Mouse (Mus musculus): Measurements from ENCODE around the gene Olfr448. TPM values are rescaled to one million over a fixed set of nuclear protein-coding genes. Genes with fewer than 3 reads are reported as not detected.

Gene Olfr448
- polyA plus RNA-seq (2016; fragmentation: Nextera tagmentation; extraction: Ambion mirVana) = not detected in 2 replicates

DNA sequence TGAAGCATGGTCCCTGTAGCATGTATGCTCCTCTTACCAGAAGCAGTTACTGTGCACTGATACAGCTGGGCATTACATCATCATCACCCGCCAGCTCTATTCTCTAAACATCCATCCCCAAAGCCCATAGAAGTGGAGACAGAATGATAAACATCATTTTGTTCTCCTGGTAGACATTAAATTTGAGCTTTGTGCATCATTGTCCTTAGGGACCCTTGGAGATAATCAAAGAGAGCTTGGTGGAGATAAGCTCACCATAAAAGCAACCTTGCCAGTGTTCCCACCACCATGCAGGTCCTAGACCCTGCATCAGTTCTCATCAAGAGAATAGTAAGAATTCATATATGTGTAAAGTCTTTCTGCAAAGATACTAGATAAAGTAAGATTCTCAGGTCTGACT, at the start of gene Olfr448:
Gene Olfr448 (plus strand): TSS at position 301 of the 400 bp plus-strand sequence.
- DNase-seq (ENCODE audit: low spot score) = no peak
- Histone ChIP-seq H3K27me3 (ENCODE audit: low read depth, poor library complexity, severe bottlenecking) (no peaks in the 10 kb centered on the region), H3K27ac (no peak within 1 kb of the TSS), H3K9me3 (replicated peaks) (no peaks in the 10 kb centered on the region), H3K4me3 (no peak within 1 kb of the TSS), H3K4me1 (no peaks in the 10 kb centered on the region), H3K36me3 (no peaks in the 10 kb centered on the region)
- WGBS = 88% methylated on average over 1 of the region's 1 CpGs

DNA sequence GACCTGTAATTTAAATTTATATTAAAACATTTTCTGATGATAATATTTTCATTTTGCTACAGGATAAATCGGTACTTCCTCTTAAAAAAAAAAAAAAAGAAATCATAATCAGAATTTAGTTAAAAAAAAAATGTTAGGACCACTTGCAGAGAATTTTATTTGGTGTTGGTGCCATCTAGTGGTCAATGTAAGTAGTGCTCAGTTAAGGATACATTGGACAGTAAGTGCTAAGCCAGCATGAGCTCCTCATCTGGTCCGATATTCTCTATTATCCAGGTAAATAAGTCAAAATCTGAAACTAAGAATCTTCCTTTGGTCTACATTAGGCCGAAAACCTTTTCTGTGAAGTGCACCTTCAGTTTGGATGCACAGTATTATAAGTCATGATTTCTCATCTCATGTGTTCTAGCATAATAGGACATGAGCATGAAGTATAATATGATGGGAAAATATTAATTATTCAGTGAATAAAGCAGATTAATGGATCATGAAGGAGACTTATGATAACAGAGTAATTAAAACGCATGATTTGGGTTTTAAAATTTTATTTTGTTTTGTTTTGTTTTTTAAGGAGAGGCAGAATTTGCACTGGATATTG, 29.9 kb upstream of the Olfr448 start:
- Histone ChIP-seq H3K27ac (no peak overlapping the region), H3K36me3 (no peaks in the 10 kb centered on the region), H3K4me3 (no peak overlapping the region), H3K27me3 (ENCODE audit: low read depth, poor library complexity, severe bottlenecking) (no peaks in the 10 kb centered on the region), H3K9me3 (replicated peaks) (no peaks in the 10 kb centered on the region), H3K4me1 (no peaks in the 10 kb centered on the region)
- DNase-seq (ENCODE audit: low spot score) = no peak
- 16% methylated on average over 4 of the region's 4 CpGs for WGBS

DNA sequence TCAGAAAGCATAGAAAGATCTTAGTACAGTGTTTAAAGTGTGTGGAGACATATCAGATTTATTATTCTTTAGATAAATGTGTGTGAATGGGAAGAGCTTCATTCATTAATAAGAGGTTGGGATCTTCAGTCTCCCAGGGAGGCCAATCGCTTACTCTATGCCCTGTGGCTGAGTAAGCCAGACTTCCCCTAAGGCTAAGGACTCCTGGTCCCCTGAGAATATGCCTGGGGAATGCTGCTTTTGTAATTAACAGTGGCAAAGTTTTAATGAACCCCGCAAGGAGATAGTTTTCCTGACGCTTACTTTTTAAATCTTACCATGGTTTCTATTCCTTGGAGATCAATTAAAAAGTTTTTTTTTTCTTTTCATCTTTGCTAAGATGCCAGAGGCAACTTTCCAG, 20.5 kb upstream of the Olfr448 start:
- Histone ChIP-seq H3K9me3 (replicated peaks) (no peaks in the 10 kb centered on the region), H3K27ac (no peak overlapping the region), H3K4me3 (no peak overlapping the region), H3K27me3 (ENCODE audit: low read depth, poor library complexity, severe bottlenecking) (no peaks in the 10 kb centered on the region), H3K36me3 (no peaks in the 10 kb centered on the region), H3K4me1 (no peaks in the 10 kb centered on the region)
- no peak for DNase-seq (ENCODE audit: low spot score)
- WGBS = 81% methylated on average over 3 of the region's 3 CpGs

DNA sequence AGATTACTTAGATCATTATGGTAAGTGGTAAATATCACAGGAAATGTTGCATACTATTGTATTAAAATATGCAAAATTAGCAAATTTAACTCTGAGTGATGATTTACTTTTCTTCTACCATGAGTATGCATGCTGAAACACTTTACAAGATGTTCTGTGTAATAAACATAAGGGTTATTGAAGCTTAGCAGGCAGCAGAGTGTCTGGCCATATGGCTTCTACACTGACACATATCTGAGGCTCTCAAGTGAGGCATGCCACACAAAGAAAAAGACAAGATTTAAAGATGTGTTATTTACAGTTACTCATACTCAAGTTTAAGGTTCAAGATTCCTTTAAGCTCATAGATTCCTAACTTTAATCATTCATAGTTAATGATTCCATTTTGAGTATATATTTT, 13.9 kb upstream of the Olfr448 start:
- Histone ChIP-seq H3K36me3 (no peaks in the 10 kb centered on the region), H3K9me3 (replicated peaks) (no peaks in the 10 kb centered on the region), H3K4me3 (no peak overlapping the region), H3K27ac (no peak overlapping the region), H3K27me3 (ENCODE audit: low read depth, poor library complexity, severe bottlenecking) (no peaks in the 10 kb centered on the region), H3K4me1 (no peaks in the 10 kb centered on the region)
- no peak for DNase-seq (ENCODE audit: low spot score)

DNA sequence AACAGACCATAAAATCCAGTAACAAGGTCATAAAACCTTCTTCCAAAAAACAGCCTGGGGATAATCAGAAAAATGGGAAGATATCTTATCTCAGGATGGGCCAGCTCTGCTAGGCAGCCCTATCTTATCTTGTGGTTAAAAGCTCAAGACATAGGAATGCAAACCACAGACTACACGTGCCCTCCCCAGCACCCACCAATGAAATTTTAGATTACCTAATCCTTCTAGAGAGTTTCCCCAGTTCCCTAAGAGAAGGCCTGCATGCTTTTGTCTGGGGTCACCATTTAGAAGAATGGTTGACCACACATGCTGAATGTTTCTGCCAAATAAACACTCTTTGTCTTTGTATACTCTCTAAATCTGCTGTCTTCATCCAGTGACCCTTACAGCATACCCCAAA, 10.1 kb downstream of the Olfr448 start:
- 52% methylated on average over 1 of the region's 1 CpGs for WGBS
- DNase-seq (ENCODE audit: low spot score) = no peak
- Histone ChIP-seq H3K4me1 (no peaks in the 10 kb centered on the region), H3K27ac (no peak overlapping the region), H3K9me3 (replicated peaks) (no peaks in the 10 kb centered on the region), H3K36me3 (no peaks in the 10 kb centered on the region), H3K4me3 (no peak overlapping the region), H3K27me3 (ENCODE audit: low read depth, poor library complexity, severe bottlenecking) (no peaks in the 10 kb centered on the region)

DNA sequence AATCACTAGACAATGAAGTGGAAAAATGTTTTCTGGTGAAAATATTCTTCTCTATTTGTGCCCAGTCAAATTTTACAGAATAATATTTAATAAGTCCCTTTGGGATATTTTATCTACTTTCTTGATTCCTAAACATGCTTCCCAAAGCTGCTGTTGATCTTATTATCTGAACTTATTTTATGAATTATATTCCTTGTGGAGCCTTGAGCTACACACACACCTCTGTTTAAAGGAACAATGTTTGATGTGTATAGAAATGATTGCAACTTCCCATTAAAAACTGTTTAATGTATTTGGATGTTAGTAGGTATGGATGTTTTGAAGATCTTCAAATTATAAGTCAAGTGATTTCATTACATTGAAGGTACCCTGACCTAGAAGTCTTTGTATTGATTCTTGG, 18.3 kb downstream of the Olfr448 start, which contains the start of gene Olfr447:
Gene Olfr447 (plus strand): TSS at position 301 of the 400 bp plus-strand sequence.
- H3K27ac ChIP-seq = no peak within 1 kb of the TSS
- no peaks in the 10 kb centered on the region for H3K9me3 ChIP-seq (replicated peaks)
- no peaks in the 10 kb centered on the region for H3K4me1 ChIP-seq
- DNase-seq (ENCODE audit: low spot score) = no peak
- no peak within 1 kb of the TSS for H3K4me3 ChIP-seq
- H3K36me3 ChIP-seq = no peaks in the 10 kb centered on the region
- no peaks in the 10 kb centered on the region for H3K27me3 ChIP-seq (ENCODE audit: low read depth, poor library complexity, severe bottlenecking)

DNA sequence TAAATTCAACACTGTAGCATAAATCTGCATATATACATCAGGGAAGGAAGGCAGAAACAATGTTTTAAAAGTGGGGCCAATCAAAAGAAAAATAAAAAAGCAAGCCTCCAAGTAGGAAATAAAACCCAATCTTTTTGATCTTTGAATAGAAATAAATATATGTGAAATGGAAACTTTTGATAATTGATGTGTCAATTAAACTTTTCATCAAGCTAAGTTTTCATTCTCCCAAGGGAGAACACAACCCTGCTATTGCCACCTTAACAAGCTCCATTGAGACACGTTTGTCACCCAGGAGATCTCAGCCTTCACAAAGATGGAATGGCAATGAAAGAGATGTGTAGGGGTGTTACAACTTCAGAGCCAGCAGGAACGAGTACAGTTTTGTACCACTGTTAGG, 30.8 kb downstream of the Olfr448 start, which contains the start of gene Olfr446:
Gene Olfr446 (plus strand): TSS at position 301 of the 400 bp plus-strand sequence.
- Histone ChIP-seq H3K4me3 (no peak within 1 kb of the TSS), H3K36me3 (no peaks in the 10 kb centered on the region), H3K27ac (no peak within 1 kb of the TSS), H3K4me1 (no peaks in the 10 kb centered on the region), H3K27me3 (ENCODE audit: low read depth, poor library complexity, severe bottlenecking) (no peaks in the 10 kb centered on the region), H3K9me3 (replicated peaks) (no peaks in the 10 kb centered on the region)
- WGBS = 76% methylated on average over 2 of the region's 2 CpGs
- no peak for DNase-seq (ENCODE audit: low spot score)

Other genes with a start within 250 kb of the Olfr448 start
- 3.9 and 5.3 TPM in 2 replicates for gene Tcaf2, start 245.2 kb upstream of the Olfr448 start, polyA plus RNA-seq (2016; fragmentation: Nextera tagmentation; extraction: Ambion mirVana)
- gene Tcaf1, start 180.4 kb upstream of the Olfr448 start, polyA plus RNA-seq (2016; fragmentation: Nextera tagmentation; extraction: Ambion mirVana) = 61.5 and 88.8 TPM in 2 replicates
- gene Olfr453, start 151.1 kb upstream of the Olfr448 start, polyA plus RNA-seq (2016; fragmentation: Nextera tagmentation; extraction: Ambion mirVana) = not detected in 2 replicates
- gene Olfr38, start 134.0 kb upstream of the Olfr448 start, polyA plus RNA-seq (2016; fragmentation: Nextera tagmentation; extraction: Ambion mirVana) = not detected in 2 replicates
- not detected in 2 replicates for gene Olfr452, start 105.3 kb upstream of the Olfr448 start, polyA plus RNA-seq (2016; fragmentation: Nextera tagmentation; extraction: Ambion mirVana)
- gene Olfr450, start 78.5 kb upstream of the Olfr448 start, polyA plus RNA-seq (2016; fragmentation: Nextera tagmentation; extraction: Ambion mirVana) = not detected in 2 replicates
- gene Olfr449, start 56.1 kb upstream of the Olfr448 start, polyA plus RNA-seq (2016; fragmentation: Nextera tagmentation; extraction: Ambion mirVana) = not detected in 2 replicates
- gene Olfr447, start 18.4 kb downstream of the Olfr448 start, polyA plus RNA-seq (2016; fragmentation: Nextera tagmentation; extraction: Ambion mirVana) = not detected in 2 replicates
- not detected in 2 replicates for gene Olfr446, start 30.9 kb downstream of the Olfr448 start, polyA plus RNA-seq (2016; fragmentation: Nextera tagmentation; extraction: Ambion mirVana)
- gene Olfr444, start 58.6 kb downstream of the Olfr448 start, polyA plus RNA-seq (2016; fragmentation: Nextera tagmentation; extraction: Ambion mirVana) = not detected in 2 replicates
- not detected in 2 replicates for gene Olfr441, start 215.9 kb downstream of the Olfr448 start, polyA plus RNA-seq (2016; fragmentation: Nextera tagmentation; extraction: Ambion mirVana)